Mouse (Mus musculus): ENCODE data around the gene Tapbp.

Gene Tapbp

DNA sequence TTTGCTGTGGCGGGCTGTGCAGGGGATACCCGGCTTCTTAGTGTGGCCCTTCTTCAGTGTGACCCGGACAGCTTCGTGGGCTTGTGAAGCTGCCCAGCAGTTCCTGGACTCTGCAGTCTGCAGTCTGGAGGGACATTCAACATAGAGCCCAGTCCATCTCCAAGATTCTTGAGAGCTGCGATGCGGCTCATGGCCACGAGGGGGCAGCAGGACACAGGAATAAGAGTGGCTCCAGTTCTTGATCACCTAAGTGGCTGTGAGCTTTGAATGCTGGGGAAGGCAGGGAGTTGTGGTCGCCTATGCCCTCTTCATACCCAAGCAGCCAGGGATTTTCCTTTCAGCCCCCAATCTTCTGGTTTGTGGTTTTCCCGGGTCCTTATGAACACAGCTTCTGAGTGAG lies 52.8 kb downstream of the Tapbp start:
- TF ChIP-seq POU5F1 (IDR thresholded peaks at IDR 0.05; ENCODE audit: borderline replicate concordance, low read length), result no peak
- no peak for TF ChIP-seq NANOG (IDR thresholded peaks at IDR 0.05; ENCODE audit: borderline replicate concordance, low read length)
- peak; percentile 83 for TF ChIP-seq CTCF (conservative IDR thresholded peaks at IDR 0.05; ENCODE audit: low read length)
- peaks cover 17% of the 10 kb centered on the region for H3K4me1 ChIP-seq (replicated peaks; ENCODE audit: low read depth, low read length)
- no peak overlapping the region for H3K4me3 ChIP-seq (replicated peaks; ENCODE audit: low read length)
- peaks cover 30% of the 10 kb centered on the region for H3K36me3 ChIP-seq (ENCODE audit: insufficient read depth, low read length)
- H3K27me3 ChIP-seq (ENCODE audit: insufficient read depth, low read length), result no peaks in the 10 kb centered on the region
- no peaks in the 10 kb centered on the region for H3K9me3 ChIP-seq (ENCODE audit: low read length)

DNA sequence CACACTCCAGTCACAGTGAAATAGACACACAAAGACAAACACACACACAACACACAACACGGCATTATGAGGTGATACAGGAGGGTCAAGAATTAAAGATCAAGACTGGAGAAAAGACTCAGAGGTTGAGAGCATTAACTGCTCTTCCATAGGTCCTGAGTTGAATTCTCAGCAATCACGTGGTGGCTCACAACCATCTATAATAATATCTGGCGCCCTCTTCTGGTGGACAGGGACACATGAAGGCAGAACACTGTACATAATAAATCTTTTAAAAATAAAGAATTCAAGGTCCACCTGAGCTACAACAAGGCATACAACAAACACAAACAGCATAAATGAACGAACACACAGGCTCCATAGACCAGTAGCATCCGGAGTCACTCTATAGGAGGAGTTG lies 53.2 kb downstream of the Tapbp start:
- no peaks in the 10 kb centered on the region for H3K27me3 ChIP-seq (ENCODE audit: insufficient read depth, low read length)
- TF ChIP-seq NANOG (IDR thresholded peaks at IDR 0.05; ENCODE audit: borderline replicate concordance, low read length), result no peak
- peak; percentile 42 for TF ChIP-seq CTCF (conservative IDR thresholded peaks at IDR 0.05; ENCODE audit: low read length)
- no peak for TF ChIP-seq POU5F1 (IDR thresholded peaks at IDR 0.05; ENCODE audit: borderline replicate concordance, low read length)
- no peaks in the 10 kb centered on the region for H3K9me3 ChIP-seq (ENCODE audit: low read length)
- peaks cover 26% of the 10 kb centered on the region for H3K36me3 ChIP-seq (ENCODE audit: insufficient read depth, low read length)
- H3K4me1 ChIP-seq (replicated peaks; ENCODE audit: low read depth, low read length), result peaks cover 17% of the 10 kb centered on the region
- no peak overlapping the region for H3K4me3 ChIP-seq (replicated peaks; ENCODE audit: low read length)

DNA sequence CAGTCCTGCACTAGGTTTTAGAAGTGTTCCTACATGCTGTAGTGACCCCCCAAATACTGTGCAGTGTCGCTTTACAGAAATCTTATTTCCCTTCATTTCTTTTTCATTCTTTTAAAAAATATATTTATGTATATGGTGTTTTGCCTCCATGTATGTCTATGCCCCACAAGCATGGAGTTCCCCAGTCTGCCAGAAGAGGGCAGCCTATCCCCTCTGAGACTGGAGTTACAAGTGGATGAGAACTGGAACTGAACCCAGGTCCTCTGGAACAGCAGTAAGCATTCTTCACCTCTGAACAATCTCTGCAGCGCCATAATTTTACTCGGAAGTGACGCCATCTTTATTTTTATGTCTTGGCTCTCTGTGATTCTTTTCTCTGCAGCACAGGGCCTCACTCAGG lies 53.7 kb downstream of the Tapbp start:
- Histone ChIP-seq H3K4me3 (replicated peaks; ENCODE audit: low read length) (no peak overlapping the region), H3K36me3 (ENCODE audit: insufficient read depth, low read length) (peaks cover 23% of the 10 kb centered on the region), H3K9me3 (ENCODE audit: low read length) (no peaks in the 10 kb centered on the region), H3K4me1 (replicated peaks; ENCODE audit: low read depth, low read length) (peaks cover 17% of the 10 kb centered on the region), H3K27me3 (ENCODE audit: insufficient read depth, low read length) (0 out of 2 replicates have a peak, but pooled peaks cover 4% of the 10 kb centered on the region)
- TF ChIP-seq CTCF (conservative IDR thresholded peaks at IDR 0.05; ENCODE audit: low read length), result peak; percentile 82
- no peak for TF ChIP-seq NANOG (IDR thresholded peaks at IDR 0.05; ENCODE audit: borderline replicate concordance, low read length)

DNA sequence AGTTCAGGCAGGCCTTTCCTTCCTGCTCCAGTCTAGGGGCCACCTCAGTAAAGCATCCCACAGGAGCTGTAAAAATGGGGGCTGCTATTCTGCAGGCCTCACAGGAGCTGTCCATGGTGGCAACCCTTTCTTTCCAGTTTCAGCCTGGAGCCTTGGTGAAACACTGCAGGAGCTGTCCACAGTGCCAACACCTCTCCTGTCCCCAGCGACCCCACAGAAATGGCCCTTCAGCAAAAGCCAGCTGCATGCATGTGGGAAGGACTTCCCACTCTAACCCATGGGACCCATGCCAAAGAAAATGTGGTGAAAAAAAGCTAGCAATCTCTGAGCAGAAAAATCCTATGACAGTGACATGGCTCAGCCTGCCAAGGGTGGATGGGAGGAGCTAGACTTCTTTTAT lies 57.0 kb downstream of the Tapbp start:
- H3K4me3 ChIP-seq (replicated peaks; ENCODE audit: low read length), result no peak overlapping the region
- peaks cover 18% of the 10 kb centered on the region for H3K4me1 ChIP-seq (replicated peaks; ENCODE audit: low read depth, low read length)
- peaks cover 16% of the 10 kb centered on the region for H3K27me3 ChIP-seq (ENCODE audit: insufficient read depth, low read length)
- TF ChIP-seq CTCF (conservative IDR thresholded peaks at IDR 0.05; ENCODE audit: low read length) (no peak), NANOG (IDR thresholded peaks at IDR 0.05; ENCODE audit: borderline replicate concordance, low read length) (no peak), POU5F1 (IDR thresholded peaks at IDR 0.05; ENCODE audit: borderline replicate concordance, low read length) (no peak)
- no peaks in the 10 kb centered on the region for H3K36me3 ChIP-seq (ENCODE audit: insufficient read depth, low read length)
- H3K9me3 ChIP-seq (ENCODE audit: low read length), result no peaks in the 10 kb centered on the region

DNA sequence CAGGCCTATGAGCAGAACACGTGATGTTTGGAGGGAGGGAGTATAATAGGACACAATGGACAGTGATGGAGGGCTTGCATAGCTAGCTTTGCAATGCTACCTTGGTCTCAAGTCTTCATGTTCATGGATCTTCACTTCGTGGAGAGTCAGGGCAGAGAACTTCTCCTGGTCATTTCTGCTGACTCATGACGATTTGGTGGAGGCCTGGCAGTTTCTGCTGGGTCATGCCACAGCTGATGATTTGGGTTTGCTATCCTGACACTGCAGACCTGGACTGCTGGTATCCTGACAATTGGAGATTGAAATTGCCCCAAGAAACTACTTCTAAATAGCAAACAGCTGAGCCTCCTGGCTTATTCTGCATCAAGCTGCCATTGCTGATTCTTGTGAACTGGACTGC lies 57.9 kb downstream of the Tapbp start:
- Histone ChIP-seq H3K4me3 (replicated peaks; ENCODE audit: low read length) (no peak overlapping the region), H3K27me3 (ENCODE audit: insufficient read depth, low read length) (peaks cover 25% of the 10 kb centered on the region), H3K9me3 (ENCODE audit: low read length) (no peaks in the 10 kb centered on the region), H3K36me3 (ENCODE audit: insufficient read depth, low read length) (no peaks in the 10 kb centered on the region), H3K4me1 (replicated peaks; ENCODE audit: low read depth, low read length) (peaks cover 19% of the 10 kb centered on the region)
- TF ChIP-seq POU5F1 (IDR thresholded peaks at IDR 0.05; ENCODE audit: borderline replicate concordance, low read length) (no peak), CTCF (conservative IDR thresholded peaks at IDR 0.05; ENCODE audit: low read length) (no peak), NANOG (IDR thresholded peaks at IDR 0.05; ENCODE audit: borderline replicate concordance, low read length) (no peak)

DNA sequence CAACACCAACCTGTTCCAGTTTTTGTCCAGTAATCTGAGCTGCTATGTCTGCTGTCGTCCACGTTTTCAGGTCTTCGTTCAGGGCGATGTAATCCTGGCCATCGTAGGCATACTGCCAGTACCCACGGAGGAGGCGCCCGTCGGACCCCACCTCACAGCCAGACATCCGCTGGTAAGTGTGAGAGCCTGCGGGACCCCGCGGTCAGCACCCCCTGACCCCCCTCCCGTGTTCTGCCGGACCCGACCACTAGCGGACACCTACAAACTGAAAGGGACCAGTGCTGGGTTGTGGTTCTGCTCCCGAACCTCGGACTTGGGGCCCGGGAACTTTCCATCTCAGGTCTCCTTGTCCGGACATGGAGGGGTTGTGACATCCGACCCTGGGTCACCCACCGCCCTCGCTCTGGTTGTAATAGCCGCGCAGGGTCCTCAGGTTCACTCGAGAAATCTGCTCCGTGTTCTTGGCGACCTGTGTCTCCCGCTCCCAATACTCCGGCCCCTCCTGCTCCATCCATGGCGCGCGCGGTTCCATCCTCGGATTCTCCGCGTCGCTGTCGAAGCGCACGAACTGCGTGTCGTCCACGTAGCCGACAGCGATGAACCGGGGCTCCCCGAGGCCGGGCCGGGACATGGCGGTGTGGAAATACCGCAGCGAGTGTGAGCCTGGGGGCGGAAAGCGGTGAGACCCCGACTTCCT lies 62.3 kb downstream of the Tapbp start:
- H3K4me1 ChIP-seq (replicated peaks; ENCODE audit: low read depth, low read length), result peaks cover 50% of the 10 kb centered on the region
- peaks cover 33% of the 10 kb centered on the region for H3K27me3 ChIP-seq (ENCODE audit: insufficient read depth, low read length)

DNA sequence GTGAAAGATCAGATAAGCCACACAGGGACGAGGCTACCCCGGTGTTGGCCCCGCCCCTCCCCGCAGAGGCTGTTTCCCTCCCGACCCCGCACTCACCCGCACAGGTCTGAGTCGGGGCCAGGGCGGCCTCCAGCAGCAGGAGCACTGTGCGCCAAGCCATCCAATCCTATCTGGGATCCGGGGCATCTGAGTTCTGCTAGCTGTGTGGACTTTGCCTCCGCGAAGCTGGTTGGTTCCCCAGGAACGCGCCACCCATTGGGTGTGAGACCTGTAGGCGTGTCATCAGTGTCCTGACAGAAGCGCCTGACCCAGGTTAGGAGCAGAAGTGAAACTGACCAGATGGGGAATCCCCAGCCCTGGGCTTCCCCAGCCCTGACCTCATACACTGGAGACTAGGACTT lies 62.9 kb downstream of the Tapbp start:
- no peak for TF ChIP-seq POU5F1 (IDR thresholded peaks at IDR 0.05; ENCODE audit: borderline replicate concordance, low read length)
- TF ChIP-seq CTCF (conservative IDR thresholded peaks at IDR 0.05; ENCODE audit: low read length), result no peak
- TF ChIP-seq NANOG (IDR thresholded peaks at IDR 0.05; ENCODE audit: borderline replicate concordance, low read length), result no peak
- H3K9me3 ChIP-seq (ENCODE audit: low read length), result no peaks in the 10 kb centered on the region

More for the DNA sequence above, 62.3 kb downstream of the Tapbp start:
- Histone ChIP-seq H3K4me3 (replicated peaks; ENCODE audit: low read length) (peak overlapping the region; percentile 82), H3K36me3 (ENCODE audit: insufficient read depth, low read length) (no peaks in the 10 kb centered on the region), H3K9me3 (ENCODE audit: low read length) (no peaks in the 10 kb centered on the region)
- TF ChIP-seq CTCF (conservative IDR thresholded peaks at IDR 0.05; ENCODE audit: low read length), result no peak
- no peak for TF ChIP-seq NANOG (IDR thresholded peaks at IDR 0.05; ENCODE audit: borderline replicate concordance, low read length)
- TF ChIP-seq POU5F1 (IDR thresholded peaks at IDR 0.05; ENCODE audit: borderline replicate concordance, low read length), result no peak

More for the DNA sequence above, 62.9 kb downstream of the Tapbp start:
- peaks cover 50% of the 10 kb centered on the region for H3K4me1 ChIP-seq (replicated peaks; ENCODE audit: low read depth, low read length)
- peak overlapping the region; percentile 82 for H3K4me3 ChIP-seq (replicated peaks; ENCODE audit: low read length)
- H3K36me3 ChIP-seq (ENCODE audit: insufficient read depth, low read length), result no peaks in the 10 kb centered on the region
- H3K27me3 ChIP-seq (ENCODE audit: insufficient read depth, low read length), result peaks cover 33% of the 10 kb centered on the region

Measured in E14TG2a.4 (cell line).